Mouse (Mus musculus) retina, embryonic 14.5 days (tissue): ENCODE measurements around the gene Gimap8.
"Not testable (repeated sequence)": the region's sequence is repeated elsewhere in the genome, so short reads cannot be mapped to it uniquely, and the experiment has no call there.

ENCODE experiments used
- DNase-seq: peaks from one replicate; pipeline ENCODE4 v3.0.0-alpha.2; 2015; ENCODE audit warnings: low spot score

The Gimap8 gene

DNA sequence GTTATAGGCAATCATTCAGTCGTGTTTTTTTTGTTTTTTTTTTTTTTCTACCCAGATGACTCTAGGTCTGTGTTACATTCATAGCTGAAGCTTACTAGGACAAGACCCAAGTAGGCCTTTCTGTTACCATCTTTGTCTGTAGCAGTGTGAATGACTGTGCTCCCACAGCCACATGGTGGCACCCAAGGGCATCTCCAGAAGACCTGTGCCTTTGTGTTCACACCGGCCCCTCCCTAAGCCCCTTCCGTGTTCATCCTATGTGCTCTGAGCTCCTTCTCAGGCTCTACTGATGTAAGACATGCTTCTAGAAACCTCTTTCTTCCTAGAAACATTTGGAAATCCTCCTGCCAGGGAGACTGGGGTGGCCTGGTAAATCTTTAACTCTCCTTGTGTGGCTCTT, at the start of gene Gimap8:
Gimap8 (plus strand) TSS at position 240 of the 400 bp plus-strand sequence.
- peak; percentile 51 for DNase-seq

DNA sequence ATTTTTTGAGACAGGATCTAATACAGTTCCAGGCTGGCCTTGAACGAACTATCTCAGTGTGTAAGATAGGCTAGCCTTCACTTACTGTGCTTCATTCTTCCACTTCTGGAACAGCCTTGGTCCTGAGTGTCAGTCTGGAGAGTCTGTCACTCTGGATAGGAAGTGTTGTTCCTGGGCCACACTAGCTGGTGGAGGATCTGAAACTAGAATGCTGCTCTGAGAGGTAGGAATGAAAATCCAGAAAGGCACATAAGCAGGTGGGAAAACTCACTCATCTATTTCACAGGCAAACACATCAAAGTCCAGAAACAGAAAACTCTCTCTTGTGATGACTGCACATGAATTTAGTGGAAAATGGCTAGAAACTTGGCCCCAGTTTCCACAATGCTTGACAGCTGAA, 46.4 kb upstream of the Gimap8 start:
- DNase-seq: no peak

DNA sequence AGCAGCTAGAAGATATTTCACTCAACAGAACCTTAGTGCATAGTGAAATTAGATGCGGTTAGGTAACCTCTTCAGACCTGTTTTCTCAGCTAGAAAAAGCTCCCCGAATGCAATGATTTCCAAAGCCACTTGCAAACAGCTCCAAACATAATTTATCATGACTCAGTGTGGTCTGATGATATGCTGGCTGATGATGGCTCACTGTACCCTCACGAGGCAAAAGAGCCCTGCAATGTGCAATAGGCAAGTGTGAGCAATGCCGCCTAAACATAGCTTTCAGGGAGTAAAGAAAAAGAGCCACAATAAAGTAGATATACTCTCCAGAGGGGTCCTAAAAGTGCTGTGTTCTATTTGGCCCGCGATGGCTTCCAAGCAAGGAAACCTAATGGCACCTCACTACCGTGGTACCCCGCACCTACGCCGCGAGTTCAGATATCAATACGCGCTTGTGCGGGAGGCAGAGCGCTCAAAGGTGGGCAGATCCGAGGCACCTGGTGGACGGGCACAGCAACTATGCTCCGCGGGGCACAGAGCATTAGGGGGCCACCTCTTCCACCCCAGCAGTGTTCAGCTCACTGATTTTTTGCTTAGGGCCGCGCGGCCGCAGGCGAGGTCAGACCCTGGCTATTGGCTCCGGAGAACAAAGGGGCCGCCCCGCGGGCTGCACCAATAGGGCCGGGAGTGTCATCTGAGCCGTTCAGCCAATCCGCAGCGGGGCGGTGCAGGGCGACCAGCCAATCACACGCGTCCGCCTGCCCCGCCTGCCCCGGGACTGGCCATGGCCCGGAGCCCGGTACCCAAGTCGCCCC, 45.6 kb upstream of the Gimap8 start, which contains the start of gene Zfp775:
Zfp775 (plus strand) TSS at position 793 of the 809 bp plus-strand sequence.
- peak; percentile 96 for DNase-seq

DNA sequence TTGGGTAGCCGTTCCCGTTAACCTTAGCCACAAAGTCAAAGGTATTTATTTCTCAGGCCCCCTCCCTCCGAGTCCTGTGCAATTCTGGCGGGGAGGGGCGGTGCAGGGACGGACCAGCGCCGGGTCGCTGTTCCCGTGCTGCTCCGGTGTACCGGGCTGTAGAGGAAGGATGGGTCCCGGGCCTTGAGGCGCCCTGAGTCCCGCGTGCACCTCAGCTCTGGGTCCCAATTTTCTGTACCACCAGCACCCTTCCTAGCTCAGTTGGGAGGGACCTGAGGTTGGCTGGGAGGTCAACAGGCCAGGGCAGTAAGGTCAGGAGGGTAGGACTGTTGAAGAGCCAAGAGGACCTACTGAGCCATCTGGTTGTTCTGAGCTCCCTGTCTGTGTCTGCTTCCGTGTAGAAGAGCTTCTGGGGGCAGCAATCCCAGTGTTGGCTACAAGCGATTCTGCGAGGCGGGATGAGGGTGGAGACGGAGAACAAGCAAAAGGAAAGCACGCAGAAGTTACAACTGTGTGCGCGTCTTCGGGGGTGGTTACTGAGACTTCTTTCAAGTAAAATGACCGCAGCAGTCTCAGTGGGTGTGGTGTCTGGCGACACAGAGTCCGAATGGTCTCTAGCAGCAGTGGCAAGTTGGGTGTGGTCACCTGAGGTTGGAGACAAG, 44.8 kb upstream of the Gimap8 start:
- DNase-seq: peak; percentile 33

DNA sequence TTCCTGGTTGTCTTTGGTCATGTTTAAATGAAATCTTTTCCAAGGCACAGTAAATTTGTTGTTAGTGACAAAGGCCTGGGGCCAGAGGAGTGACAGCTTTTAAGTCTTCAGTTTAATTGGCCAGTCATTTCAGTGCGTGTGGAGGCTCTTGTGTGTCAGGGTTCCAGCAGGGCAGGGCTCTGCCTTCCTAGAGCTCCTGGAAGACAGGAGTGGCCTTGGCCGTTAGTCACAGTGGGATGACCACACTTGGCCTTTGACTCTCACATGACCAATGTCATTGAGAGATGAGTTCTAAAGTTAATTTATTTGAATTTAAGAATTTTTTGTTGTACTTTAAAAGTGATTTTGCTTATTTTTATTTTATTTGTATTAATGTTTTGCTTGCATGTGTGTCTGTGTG, 38.9 kb upstream of the Gimap8 start:
- DNase-seq: no peak

DNA sequence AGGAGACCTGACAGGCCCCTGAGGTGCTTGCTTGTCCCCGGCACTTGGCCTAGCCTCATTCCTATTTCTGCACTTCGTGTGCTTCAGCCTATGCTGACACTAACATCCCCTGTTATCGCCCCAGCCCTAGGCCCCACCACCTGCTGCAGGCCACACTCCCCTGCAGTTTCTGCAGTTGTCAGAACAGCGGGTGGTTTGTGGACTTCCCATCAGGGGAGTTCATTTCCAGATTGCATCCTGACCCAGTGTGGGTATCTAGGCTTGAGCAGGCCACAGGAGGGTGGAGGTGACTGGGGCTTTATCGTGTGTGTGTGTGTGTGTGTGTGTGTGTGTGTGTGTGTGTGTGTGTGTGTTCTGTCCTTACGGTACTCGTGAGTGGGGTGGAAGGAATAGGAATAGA, 37.5 kb upstream of the Gimap8 start:
- DNase-seq: no peak

DNA sequence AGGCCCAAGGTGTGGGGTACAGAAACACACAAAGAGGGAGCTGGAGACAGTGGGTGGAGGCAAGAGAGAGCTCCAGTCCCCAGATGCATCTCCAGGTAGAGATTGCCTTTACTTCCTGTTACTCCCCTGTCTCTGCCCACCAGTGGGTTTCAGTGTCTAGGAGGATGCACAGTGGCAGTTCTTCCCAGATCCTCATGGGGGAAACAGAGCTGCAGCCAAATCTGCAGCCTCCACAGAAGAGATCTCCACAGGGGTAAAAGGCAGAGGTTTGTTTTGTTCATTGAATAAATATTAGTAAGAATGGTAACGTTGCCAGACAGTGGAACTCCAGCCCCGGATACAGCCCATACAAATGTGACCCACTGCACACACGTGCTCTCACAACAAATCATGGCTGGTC, 36.4 kb upstream of the Gimap8 start:
- no peak for DNase-seq

DNA sequence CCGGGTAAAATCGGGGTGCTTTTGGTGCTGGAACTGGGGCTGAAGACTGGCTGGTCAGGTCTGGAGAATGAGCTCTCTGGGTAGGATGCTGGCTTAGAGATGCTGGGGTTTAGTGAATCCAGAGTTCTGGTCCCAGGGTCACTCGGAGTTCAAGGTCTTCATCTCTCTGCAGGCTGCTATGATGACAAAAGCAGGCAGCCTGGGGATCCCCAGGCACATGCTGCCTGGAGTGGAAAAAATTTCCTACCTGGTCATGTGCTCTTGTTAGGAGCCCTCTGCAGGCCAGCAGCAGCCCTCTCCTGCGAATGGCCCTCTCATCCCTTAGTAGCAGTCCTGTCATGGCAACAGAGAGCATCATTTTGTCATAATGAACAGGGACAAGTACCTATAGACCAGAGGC, 33.6 kb upstream of the Gimap8 start:
- DNase-seq: no peak

DNA sequence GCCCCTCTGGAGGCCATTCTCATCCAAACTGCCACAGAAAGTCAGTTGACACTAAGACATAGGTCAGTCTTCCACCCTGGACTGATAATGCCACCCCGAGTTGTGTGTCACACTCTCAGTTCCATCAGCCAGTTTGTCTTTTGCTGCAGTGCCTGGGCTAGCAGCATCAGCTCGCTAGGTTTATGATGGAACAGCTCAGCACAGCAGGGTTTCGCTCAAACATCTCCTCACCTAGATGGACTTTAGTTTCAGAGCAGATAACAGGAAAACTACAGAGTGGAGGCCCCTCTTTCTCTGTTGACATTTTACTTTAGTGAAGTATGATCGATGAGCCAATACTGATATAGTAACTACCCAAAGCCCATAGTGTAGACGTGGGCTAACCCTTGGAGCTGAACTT, 32.3 kb upstream of the Gimap8 start:
- DNase-seq: no peak

DNA sequence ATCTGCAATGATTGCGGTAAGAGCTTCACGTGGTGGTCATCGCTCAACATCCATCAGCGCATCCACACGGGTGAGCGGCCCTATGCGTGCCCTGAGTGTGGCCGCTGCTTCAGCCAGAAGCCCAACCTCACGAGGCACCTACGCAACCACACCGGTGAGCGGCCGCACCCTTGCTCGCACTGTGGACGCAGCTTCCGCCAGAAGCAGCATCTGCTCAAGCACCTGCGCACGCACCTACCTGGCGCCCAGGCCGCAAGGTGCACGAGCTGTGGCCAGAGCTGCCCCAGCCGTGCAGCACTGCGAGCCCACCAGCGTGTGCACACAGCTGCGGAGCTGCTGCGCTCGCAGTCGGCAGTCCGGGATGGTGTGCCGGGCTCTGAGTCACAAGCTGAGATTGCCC, 27.0 kb upstream of the Gimap8 start:
- DNase-seq: no peak

DNA sequence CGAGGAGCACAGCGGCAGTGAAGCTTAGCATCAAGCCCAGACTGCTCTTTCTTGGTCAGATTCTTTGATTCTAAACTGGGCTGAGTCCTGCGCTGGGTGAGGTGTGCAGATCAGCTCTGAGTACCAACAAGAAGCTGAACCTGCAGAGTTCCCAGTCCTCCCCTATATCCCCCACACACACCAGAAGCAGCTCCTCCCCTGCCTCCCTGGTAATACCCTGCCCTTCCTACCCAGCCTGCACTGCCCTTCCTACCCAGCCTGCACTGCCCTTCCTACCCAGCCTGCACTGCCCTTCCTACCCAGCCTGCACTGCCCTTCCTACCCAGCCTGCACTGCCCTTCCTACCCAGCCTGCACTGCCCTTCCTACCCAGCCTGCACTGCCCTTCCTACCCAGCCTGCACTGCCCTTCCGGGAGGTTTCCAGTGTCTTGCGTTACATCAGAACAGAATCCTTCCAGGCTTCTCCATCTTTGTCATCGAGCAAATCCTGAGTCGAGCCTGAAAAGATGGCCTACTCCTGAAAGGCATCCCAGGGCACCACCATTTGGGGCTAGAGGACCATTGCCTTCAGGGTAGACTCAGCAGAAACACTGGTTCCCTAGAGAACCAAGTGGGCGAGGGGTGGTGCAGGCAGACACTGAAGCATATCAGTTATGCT, 24.7 kb upstream of the Gimap8 start:
- DNase-seq: not testable (repeated sequence)

DNA sequence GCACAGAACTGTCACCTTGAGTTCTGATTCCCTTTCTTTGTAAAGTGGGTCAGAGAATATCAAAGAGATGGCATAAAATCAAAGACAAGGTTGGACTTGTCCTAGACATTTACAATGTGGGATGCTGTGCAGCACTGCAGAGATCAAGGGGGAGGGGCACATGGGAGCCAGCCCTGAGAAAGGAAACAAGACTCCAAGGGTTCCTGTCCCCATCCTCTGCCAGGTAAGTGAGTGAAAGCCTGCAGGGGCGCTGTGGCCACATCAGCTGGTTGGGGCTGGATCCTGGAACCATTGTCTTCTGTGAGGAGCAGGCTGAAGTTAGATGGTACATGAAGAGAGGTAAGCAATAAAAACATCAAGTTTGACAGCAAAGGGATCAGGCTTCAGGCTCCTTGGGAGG, 23.6 kb upstream of the Gimap8 start:
- DNase-seq: no peak

DNA sequence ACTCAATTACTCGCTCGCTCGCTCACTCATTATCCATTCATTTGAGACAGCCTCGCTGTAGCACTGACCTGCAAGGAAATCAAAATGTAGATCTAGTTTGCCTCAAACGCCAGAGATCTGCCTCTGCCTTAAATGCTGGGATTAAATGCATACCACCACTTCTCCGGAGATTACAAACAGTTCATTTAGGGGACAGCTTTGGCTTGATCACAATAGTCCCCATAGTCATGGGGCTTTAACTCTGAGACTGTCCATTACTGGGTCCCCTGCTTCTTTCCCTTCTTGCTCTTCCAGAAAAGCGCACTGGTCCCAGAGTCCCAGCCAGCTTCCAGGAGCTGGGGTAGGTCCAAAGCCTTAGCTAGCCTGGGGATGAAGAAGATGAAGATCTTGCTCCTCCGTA, 20.6 kb upstream of the Gimap8 start, which contains the start of gene AI854703:
AI854703 (plus strand) TSS at position 301 of the 400 bp plus-strand sequence.
- DNase-seq: no peak

DNA sequence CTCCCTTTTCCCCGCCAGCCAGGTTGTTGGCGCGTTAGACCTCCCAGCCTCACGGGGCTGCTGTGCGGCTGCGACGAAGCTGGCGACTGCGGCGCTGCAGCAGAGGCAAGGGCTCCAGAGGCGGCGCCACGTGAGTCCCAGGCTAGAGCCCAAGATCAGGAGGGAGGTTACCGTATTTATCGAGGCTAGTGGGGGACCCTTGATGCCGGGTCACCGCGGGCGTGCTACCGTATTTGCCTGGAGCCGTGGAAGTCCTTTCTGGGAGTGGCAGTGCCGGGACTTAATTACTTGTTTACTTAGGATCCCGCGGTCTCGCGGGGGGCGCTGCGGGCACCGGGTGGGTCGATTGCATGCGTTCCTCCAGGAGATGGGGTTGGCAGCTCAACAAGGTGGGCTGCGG, 20.1 kb upstream of the Gimap8 start:
- DNase-seq: peak; percentile 78

DNA sequence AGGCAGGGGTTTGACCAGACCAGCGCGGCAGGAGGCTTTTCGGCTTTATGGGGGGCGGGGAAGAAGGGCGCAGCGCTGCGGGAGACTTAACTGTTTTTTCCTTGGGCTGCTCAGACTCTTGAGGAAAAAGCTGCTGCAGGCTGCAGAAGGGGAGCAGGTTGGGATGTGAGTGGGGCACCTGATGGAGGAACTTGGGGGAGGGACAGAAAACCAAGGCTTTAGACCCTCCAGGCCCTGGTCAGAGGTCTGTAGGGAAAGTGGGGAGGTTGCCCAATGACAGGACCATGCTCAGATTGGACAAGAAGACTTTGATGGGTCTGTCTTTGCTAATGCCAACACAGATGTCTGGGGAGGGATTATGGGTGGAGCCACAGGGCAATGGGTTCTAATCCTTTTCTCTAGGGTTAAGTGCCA, 19.5 kb upstream of the Gimap8 start:
- no peak for DNase-seq

DNA sequence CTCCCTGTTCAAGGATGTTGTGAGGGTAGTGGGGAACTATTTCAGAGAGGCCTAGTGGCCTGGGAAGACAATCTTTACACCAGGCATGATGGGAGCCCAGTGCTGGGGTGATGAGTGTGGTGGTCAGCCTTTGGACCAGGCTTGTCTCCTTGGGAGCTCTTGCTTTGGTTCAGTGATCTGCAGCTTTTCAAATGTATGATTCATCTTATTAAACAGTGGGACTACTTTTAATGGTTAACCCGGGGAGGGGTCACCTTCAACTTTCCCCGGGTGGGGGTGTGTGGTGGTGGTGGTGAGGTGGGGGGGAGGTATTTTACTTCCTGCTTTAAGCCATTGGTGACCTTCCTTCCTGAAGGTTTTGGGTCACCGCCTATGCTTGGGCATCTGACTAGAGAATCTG, 18.7 kb upstream of the Gimap8 start:
- DNase-seq: no peak

DNA sequence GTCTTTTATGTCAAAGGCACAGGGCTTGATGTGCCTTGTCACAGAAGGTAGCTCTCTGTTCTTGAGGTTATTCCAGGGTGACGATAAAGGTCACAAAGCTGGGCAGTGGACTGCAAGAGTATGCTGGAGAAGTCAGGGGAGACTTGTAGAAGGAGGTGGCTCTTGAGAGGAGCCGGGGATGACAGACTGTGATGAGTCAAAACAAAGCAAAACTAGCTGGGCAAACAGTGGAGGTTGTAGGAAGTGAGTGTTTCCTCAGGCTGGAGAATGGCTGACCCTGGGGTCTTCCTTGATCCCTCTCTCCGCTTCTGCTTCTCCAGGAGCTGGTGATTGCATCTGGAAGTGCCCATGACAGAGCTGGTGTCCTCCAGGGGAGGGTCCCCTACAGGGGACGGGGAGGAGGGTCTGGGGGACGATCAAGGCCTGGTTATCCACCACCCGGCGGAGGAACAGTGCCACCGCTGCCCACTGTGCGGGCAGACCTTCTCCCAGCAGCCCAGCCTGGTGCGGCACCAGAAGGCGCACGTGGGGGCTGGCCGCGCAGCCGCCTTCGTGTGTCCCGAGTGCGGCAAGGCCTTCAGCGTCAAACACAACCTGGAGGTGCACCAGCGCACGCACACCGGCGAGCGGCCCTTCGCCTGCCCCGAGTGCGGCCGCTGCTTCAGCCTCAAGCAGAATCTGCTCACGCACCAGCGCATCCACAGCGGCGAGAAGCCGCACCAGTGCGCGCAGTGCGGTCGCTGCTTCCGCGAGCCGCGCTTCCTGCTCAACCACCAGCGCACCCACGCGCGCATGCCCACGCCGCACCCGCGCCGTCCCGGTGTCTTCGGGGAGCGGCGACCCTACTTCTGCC, 18.0 kb upstream of the Gimap8 start:
- DNase-seq: peak; percentile 65

DNA sequence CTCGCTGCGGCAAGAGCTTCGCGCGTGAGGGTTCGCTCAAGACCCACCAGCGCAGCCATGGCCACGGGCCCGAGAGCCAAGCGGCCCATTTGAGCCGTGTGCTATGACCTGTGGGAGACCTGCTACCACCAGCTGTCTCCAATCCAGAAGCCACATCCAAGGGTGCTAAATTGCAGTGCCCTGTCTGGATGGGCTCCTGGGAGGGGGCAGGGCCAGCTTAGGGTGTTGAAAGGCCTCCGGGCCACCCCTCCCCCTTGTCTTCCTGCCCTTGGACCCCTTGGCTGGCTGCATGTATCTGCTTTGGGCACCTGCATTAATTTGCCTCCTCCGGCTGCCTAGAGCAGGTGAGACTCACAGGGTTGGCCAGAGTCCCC, 17.4 kb upstream of the Gimap8 start:
- DNase-seq: no peak

DNA sequence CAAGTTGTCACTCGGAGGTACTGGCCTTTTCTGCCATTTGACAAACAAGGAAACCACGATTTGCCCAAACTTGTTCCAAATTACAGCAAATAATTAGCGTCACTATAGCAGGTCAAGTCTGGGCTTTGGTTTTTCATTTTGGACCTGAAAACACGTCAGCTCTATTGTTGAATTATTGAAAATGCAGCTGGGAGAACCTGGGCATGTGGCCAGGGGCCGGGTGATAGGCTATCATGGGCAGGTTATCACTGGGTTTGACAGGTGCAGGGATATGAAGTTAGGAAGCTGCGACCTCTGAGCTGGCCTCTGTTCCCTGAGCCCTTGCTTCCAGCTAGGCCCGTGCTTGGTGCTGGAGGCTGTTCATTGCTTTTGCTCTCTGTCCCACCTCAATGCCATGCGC, 16.2 kb upstream of the Gimap8 start:
- no peak for DNase-seq

DNA sequence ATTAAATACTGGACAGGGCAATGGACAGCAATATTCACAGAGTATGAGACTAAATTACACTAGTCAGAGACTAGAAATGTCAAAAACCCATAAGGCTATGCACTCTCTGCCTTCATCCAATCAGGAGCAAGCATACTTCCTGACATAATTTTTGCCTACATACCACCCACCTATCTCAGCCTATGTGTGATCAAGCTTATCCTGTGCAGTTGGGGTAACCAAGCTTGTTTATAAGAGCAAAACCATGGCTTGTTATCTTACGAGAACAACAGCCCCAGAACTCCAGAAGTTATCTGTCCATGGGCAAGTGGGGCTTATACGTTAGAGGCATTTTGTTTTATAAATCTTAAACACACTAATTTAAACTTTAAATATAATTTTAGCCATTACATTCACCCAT, 11.9 kb upstream of the Gimap8 start:
- no peak for DNase-seq

DNA sequence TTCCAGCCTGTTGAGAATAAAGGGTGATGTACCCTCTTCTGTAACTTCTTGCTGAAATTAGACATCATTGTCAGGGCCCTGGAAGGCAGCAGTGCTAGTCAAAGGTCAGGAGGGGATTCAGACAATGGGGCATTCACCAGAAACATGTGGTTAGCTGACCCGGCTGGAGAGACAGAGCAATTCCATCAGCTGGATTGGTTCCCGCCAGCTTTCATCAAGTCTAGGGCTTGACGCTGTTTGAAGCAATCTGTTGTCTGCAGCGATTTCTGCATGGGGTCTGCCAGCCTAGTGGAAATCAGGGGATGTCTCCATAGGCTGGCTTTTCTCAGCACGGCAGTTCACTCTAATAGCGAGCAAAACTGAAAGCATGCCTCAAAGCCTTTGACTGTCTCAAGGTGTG, 10.5 kb upstream of the Gimap8 start:
- DNase-seq: peak; percentile 73
